Mouse (Mus musculus) kidney, embryonic 15.5 days (tissue): ENCODE data around the gene Map3k7cl. TPM values are rescaled to one million over a fixed set of nuclear protein-coding genes. Genes with fewer than 3 reads are reported as not detected.

Source experiments
- ATAC-seq: fragments of 200-750 bp; cut with Nextera tagmentation; replicated peaks from 2 replicates; pipeline ENCODE4 v1.8.0; 2017; ENCODE audit warnings: moderate TSS enrichment; ENCODE audit not compliant: low FRiP score
- H3K27ac ChIP-seq: fragments of 300-500 bp; sonication (generic); 2 replicates; pipeline ENCODE4 v1.5.1; 2015; ENCODE audit warnings: mild to moderate bottlenecking, inconsistent platforms
- H3K27me3 ChIP-seq: fragments of 300-500 bp; sonication (generic); 2 replicates; pipeline ENCODE4 v1.6.1; 2015; ENCODE audit warnings: inconsistent platforms
- H3K36me3 ChIP-seq: fragments of 300-500 bp; sonication (generic); 2 replicates; pipeline ENCODE4 v1.6.1; 2015; ENCODE audit warnings: inconsistent platforms
- H3K4me1 ChIP-seq: fragments of 300-500 bp; sonication (generic); 2 replicates; pipeline ENCODE4 v1.6.1; 2015; ENCODE audit warnings: inconsistent platforms
- H3K4me2 ChIP-seq: fragments of 300-500 bp; sonication (generic); 2 replicates; pipeline ENCODE4 v1.6.1; 2015; ENCODE audit warnings: moderate library complexity, mild to moderate bottlenecking, inconsistent platforms
- H3K4me3 ChIP-seq: fragments of 300-500 bp; sonication (generic); replicated peaks from 2 replicates; pipeline ENCODE4 v1.5.1; 2015; ENCODE audit warnings: mild to moderate bottlenecking, inconsistent platforms
- H3K9ac ChIP-seq: fragments of 300-500 bp; sonication (generic); 2 replicates; pipeline ENCODE4 v1.6.1; 2015; ENCODE audit warnings: mild to moderate bottlenecking, inconsistent platforms
- H3K9me3 ChIP-seq: fragments of 300-500 bp; sonication (generic); replicated peaks from 2 replicates; pipeline ENCODE4 v1.6.1; 2016; ENCODE audit warnings: inconsistent platforms
- WGBS: fragments of 180-500 bp; shearing (Covaris S2); methylation state at CpG from one replicate; pipeline ENCODE4 v1.1.7; 2015; ENCODE audit warnings: mixed read lengths; 5-methylcytosine and 5-hydroxymethylcytosine counted together
- polyA plus RNA-seq: library from polyadenylated mRNA; unstranded; fragments of >200 nt; fragmentation: Nextera tagmentation; extraction: Ambion mirVana; gene quantifications from 2 replicates; pipeline ENCODE4 v1.2.1, GENCODE M21; 2015

The Map3k7cl gene
- polyA plus RNA-seq, 1 experiment from 2014 or later = 2.2 TPM

- H3K27me3 ChIP-seq = no peaks in the 10 kb centered on the region
- WGBS = 93% methylated on average over 3 of the region's 3 CpGs
- H3K9ac ChIP-seq = no peak overlapping the region
- H3K9me3 ChIP-seq = peaks cover 4% of the 10 kb centered on the region; the same call in 1 of the 2 replicates
- no peaks in the 10 kb centered on the region for H3K4me1 ChIP-seq
- no peak overlapping the region for H3K4me3 ChIP-seq
- H3K4me2 ChIP-seq = no peak overlapping the region
- ATAC-seq = no peak
- H3K36me3 ChIP-seq = no peaks in the 10 kb centered on the region
- no peak overlapping the region for H3K27ac ChIP-seq
Measured at GRCm38 (mm10) chr16:87621246-87621645, 68.1 kb downstream of the Map3k7cl start.

- Histone ChIP-seq H3K27ac (no peak overlapping the region), H3K9ac (no peak overlapping the region), H3K9me3 (peaks cover 12% of the 10 kb centered on the region), H3K4me3 (no peak overlapping the region), H3K4me1 (no peaks in the 10 kb centered on the region), H3K27me3 (no peaks in the 10 kb centered on the region), H3K4me2 (no peak overlapping the region), H3K36me3 (no peaks in the 10 kb centered on the region)
- no peak for ATAC-seq
- WGBS = 94% methylated on average over 5 of the region's 5 CpGs
Measured at GRCm38 (mm10) chr16:87623881-87624280, 70.8 kb downstream of the Map3k7cl start.

- H3K4me1 ChIP-seq = no peaks in the 10 kb centered on the region
- H3K27me3 ChIP-seq = no peaks in the 10 kb centered on the region
- H3K9ac ChIP-seq = no peak overlapping the region
- H3K9me3 ChIP-seq = peaks cover 12% of the 10 kb centered on the region
- H3K4me3 ChIP-seq = no peak overlapping the region
- H3K27ac ChIP-seq = no peak overlapping the region
- WGBS = 83% methylated on average over 2 of the region's 2 CpGs
- no peaks in the 10 kb centered on the region for H3K36me3 ChIP-seq
- H3K4me2 ChIP-seq = no peak overlapping the region
- no peak for ATAC-seq
Measured at GRCm38 (mm10) chr16:87624937-87625336, 71.8 kb downstream of the Map3k7cl start.

- 78% methylated on average over 3 of the region's 3 CpGs for WGBS
- Histone ChIP-seq H3K27ac (no peak overlapping the region), H3K4me3 (no peak overlapping the region), H3K4me1 (no peaks in the 10 kb centered on the region), H3K9ac (no peak overlapping the region), H3K4me2 (no peak overlapping the region), H3K27me3 (no peaks in the 10 kb centered on the region), H3K36me3 (no peaks in the 10 kb centered on the region), H3K9me3 (peaks cover 12% of the 10 kb centered on the region)
- ATAC-seq = no peak
Measured at GRCm38 (mm10) chr16:87625341-87625740, 72.2 kb downstream of the Map3k7cl start.

DNA sequence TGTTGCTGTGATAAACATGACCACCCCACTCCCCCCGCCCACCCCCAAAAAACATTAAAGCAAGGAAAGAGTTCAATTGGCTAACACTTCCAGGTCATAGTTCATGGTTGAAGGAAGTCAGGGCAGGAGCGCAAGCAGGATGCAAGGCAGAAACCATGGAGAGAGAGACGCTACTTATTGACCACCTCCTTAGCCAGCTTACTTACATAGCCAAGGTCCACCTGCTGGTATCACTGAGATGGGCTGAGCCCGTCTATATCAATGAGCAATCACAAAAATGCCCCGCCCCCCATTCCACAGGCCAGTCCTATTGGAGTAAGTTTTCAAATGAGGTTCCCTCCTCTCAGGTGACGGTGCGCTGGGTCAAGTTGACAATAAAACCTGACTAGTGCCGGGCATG is 72.7 kb downstream of the Map3k7cl start:
- WGBS = 93% methylated on average over 8 of the region's 8 CpGs
- Histone ChIP-seq H3K27ac (no peak overlapping the region), H3K4me3 (no peak overlapping the region), H3K9me3 (peaks cover 12% of the 10 kb centered on the region), H3K4me1 (no peaks in the 10 kb centered on the region), H3K27me3 (no peaks in the 10 kb centered on the region), H3K9ac (no peak overlapping the region), H3K36me3 (no peaks in the 10 kb centered on the region), H3K4me2 (no peak overlapping the region)
- ATAC-seq = no peak

GRCm38 (mm10) chr16:87626696-87627095 is 73.6 kb downstream of the Map3k7cl start:
- Histone ChIP-seq H3K9me3 (peaks cover 12% of the 10 kb centered on the region), H3K36me3 (no peaks in the 10 kb centered on the region), H3K9ac (no peak overlapping the region), H3K4me2 (no peak overlapping the region), H3K27me3 (no peaks in the 10 kb centered on the region), H3K4me1 (no peaks in the 10 kb centered on the region), H3K27ac (no peak overlapping the region), H3K4me3 (no peak overlapping the region)
- WGBS = 92% methylated on average over 4 of the region's 4 CpGs
- no peak for ATAC-seq

DNA sequence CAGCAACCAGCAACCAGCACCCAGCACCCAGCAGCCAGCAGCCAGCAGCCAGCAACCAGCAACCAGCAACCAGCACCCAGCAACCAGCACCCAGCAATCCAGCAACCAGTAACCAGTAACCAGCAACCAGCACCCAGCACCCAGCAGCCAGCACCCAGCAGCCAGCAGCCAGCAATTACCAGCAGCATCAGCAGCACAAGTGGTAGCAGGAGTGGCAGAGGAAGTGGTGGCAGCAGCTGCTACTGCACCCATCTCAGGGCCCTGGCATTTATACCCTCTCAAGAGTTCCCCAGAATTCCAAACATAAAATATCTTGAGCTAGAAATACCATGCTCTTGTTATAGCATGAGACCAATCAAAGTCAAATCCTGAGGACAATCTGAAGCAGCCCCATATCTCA is 81.6 kb downstream of the Map3k7cl start:
- H3K27me3 ChIP-seq = no peaks in the 10 kb centered on the region
- no peaks in the 10 kb centered on the region for H3K36me3 ChIP-seq
- H3K9ac ChIP-seq = no peak overlapping the region
- H3K4me1 ChIP-seq = 0 out of 2 replicates have a peak, but pooled peaks cover 8% of the 10 kb centered on the region
- no peak overlapping the region for H3K4me3 ChIP-seq
- H3K27ac ChIP-seq = no peak overlapping the region
- ATAC-seq = no peak
- no peak overlapping the region for H3K4me2 ChIP-seq
- H3K9me3 ChIP-seq = no peaks in the 10 kb centered on the region

- no peak overlapping the region for H3K4me3 ChIP-seq
- H3K27ac ChIP-seq = no peak overlapping the region
- H3K27me3 ChIP-seq = no peaks in the 10 kb centered on the region
- H3K4me1 ChIP-seq = 0 out of 2 replicates have a peak, but pooled peaks cover 8% of the 10 kb centered on the region
- H3K9ac ChIP-seq = no peak overlapping the region
- no peaks in the 10 kb centered on the region for H3K9me3 ChIP-seq
- WGBS = 80% methylated on average over 6 of the region's 6 CpGs
- H3K4me2 ChIP-seq = no peak overlapping the region
- H3K36me3 ChIP-seq = no peaks in the 10 kb centered on the region
- ATAC-seq = no peak
Measured at GRCm38 (mm10) chr16:87635213-87635755, 82.2 kb downstream of the Map3k7cl start.

DNA sequence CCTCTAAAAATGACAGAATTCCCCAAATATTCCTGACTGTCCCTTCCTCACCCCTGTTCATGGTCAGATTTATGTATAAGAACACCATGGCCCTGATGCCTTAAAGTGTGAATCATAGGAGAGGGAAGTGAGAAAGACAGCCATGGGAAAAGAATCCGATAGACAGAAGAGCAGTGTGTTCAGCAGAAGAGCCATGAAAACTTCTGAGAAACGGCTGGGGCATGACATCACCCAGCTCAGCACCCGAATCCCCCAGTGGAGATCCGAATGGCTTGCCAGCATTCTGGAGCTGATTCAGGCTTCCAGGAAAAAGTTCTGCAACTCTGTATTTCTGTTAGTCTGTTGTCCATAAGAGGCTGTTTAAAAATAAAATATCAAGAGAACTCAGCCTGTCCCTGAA is 82.7 kb downstream of the Map3k7cl start:
- H3K4me3 ChIP-seq = no peak overlapping the region
- H3K9ac ChIP-seq = no peak overlapping the region
- H3K27me3 ChIP-seq = no peaks in the 10 kb centered on the region
- no peaks in the 10 kb centered on the region for H3K9me3 ChIP-seq
- 0 out of 2 replicates have a peak overlapping the region, but pooled peaks have one; percentile 22 for H3K27ac ChIP-seq
- H3K4me2 ChIP-seq = no peak overlapping the region
- no peaks in the 10 kb centered on the region for H3K36me3 ChIP-seq
- 44% methylated on average over 4 of the region's 4 CpGs for WGBS
- ATAC-seq = 0 out of 2 replicates have a peak, but pooled peaks have one; percentile 43
- 0 out of 2 replicates have a peak, but pooled peaks cover 8% of the 10 kb centered on the region for H3K4me1 ChIP-seq

GRCm38 (mm10) chr16:87638098-87638497 is 85.0 kb downstream of the Map3k7cl start:
- Histone ChIP-seq H3K9me3 (no peaks in the 10 kb centered on the region), H3K4me3 (no peak overlapping the region), H3K9ac (no peak overlapping the region), H3K27ac (no peak overlapping the region), H3K4me1 (0 out of 2 replicates have a peak, but pooled peaks cover 8% of the 10 kb centered on the region), H3K27me3 (no peaks in the 10 kb centered on the region), H3K36me3 (no peaks in the 10 kb centered on the region), H3K4me2 (no peak overlapping the region)
- WGBS = 45% methylated on average over 1 of the region's 1 CpGs
- no peak for ATAC-seq

GRCm38 (mm10) chr16:87642234-87642633 is 89.1 kb downstream of the Map3k7cl start:
- 93% methylated on average over 7 of the region's 7 CpGs for WGBS
- Histone ChIP-seq H3K36me3 (no peaks in the 10 kb centered on the region), H3K9ac (no peak overlapping the region), H3K27ac (no peak overlapping the region), H3K9me3 (no peaks in the 10 kb centered on the region), H3K27me3 (no peaks in the 10 kb centered on the region), H3K4me3 (no peak overlapping the region), H3K4me1 (peaks cover 9% of the 10 kb centered on the region; the same call in 1 of the 2 replicates), H3K4me2 (no peak overlapping the region)
- no peak for ATAC-seq

- Histone ChIP-seq H3K27me3 (no peaks in the 10 kb centered on the region), H3K4me2 (no peak overlapping the region), H3K36me3 (no peaks in the 10 kb centered on the region), H3K4me3 (no peak overlapping the region), H3K9me3 (no peaks in the 10 kb centered on the region), H3K9ac (no peak overlapping the region), H3K27ac (no peak overlapping the region), H3K4me1 (peaks cover 5% of the 10 kb centered on the region; the same call in 1 of the 2 replicates)
- 55% methylated on average over 14 of the region's 14 CpGs for WGBS
- no peak for ATAC-seq
Measured at GRCm38 (mm10) chr16:87644111-87644770, 91.1 kb downstream of the Map3k7cl start.
